Mouse (Mus musculus) cerebellum, postnatal 36 days (tissue): ENCODE measurements around the gene Tk1.
A peak's percentile ranks its signal among the peaks of the same experiment; 100 is the strongest.
"Not testable (repeated sequence)": the region's sequence is repeated elsewhere in the genome, so short reads cannot be mapped to it uniquely, and the experiment has no call there.

Experiments
- DNase-seq, 2 experiments: peaks; one replicate each; pipeline ENCODE4 v3.0.0; 2021 to 2022; ENCODE audit warnings: mixed read lengths in 2 of 2

Gene Tk1

GRCm38 (mm10) chr11:117846640-117847039, 20.7 kb upstream of the Tk1 start:
- no peak for DNase-seq

GRCm38 (mm10) chr11:117845651-117846050, 19.8 kb upstream of the Tk1 start:
- DNase-seq = no peak

GRCm38 (mm10) chr11:117844997-117845396, 19.1 kb upstream of the Tk1 start:
- no peak for DNase-seq

GRCm38 (mm10) chr11:117843434-117843833, 17.5 kb upstream of the Tk1 start:
- DNase-seq = no peak

DNA sequence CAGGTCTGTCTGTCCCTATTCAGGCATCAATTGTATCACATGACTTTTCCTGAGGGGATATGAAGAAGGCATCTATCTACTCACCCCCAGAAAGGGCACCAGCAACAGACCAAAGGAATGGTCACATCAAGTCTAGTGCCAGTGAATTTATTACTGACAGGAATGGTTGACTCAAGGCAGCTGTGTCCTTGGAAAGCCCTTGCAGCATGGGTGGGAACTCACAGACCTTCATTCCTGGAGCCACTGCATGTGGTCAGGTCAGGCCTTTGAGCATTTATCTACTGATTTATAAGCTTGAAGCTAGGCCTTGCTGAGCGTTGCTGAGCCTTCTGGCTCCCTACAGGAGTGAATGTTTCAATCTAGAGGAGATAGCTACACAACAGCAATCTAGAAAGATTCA, 15.0 kb upstream of the Tk1 start:
- no peak for DNase-seq

GRCm38 (mm10) chr11:117839021-117839420, 13.1 kb upstream of the Tk1 start:
- DNase-seq = no peak

DNA sequence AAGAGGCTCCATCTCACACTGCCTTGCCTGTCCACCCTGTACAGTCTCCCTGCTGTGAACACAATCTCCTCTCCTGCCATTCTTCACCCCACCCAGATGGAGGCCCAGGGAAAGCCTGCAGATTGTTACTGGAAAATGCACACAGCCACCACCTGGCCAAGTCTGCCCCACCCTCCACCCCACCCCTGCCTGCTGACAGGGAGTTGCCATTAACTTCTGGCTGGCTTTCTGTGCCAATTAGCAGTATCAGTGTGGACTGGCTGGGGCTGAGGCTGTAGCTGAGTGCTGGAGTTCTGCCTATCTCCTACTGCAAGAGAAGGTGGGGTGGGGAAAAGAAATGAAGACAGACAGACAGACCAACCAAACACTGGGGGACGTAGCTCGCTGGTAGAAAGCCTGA, 12.7 kb upstream of the Tk1 start:
- DNase-seq = no peak

DNA sequence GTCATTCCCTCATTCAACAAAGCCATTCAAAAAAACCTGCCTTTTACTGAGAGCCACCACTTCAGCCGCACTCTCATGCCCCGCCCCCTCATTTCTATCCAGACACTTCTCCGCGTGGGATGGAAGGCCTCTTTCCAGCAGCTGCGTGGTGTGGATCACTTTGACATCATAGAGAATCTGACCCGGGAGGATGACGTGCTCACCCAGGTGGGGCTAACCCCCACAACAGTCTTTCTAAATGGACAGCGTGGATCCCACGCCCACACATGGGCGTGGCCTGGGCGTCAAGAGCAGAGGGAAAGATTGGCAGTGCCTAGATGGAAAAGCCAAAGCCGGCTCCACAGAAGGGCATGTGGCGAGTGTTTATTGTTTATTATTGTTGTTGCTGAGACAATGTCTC, 10.4 kb upstream of the Tk1 start:
- no peak for DNase-seq

- no peak for DNase-seq
Observed at GRCm38 (mm10) chr11:117834086-117834485, 8.2 kb upstream of the Tk1 start.

DNA sequence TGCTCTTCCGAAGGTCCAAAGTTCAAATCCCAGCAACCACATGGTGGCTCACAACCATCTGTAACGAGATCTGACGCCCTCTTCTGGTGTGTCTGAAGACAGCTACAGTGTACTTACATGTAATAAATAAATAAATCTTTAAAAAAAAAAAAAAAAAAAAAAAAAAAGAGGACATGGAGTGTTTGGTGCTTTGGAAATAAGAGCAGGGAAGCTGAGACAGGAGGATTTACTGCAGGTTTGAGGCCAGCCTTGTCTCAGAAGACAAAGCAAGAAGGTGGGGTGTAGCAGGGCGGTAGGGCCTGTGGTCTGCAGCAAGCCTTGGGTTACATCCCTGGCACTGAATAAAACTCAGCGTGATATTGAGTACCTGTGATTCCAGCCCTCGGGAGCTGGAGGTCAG, 7.6 kb upstream of the Tk1 start:
- not testable (repeated sequence) for DNase-seq

DNA sequence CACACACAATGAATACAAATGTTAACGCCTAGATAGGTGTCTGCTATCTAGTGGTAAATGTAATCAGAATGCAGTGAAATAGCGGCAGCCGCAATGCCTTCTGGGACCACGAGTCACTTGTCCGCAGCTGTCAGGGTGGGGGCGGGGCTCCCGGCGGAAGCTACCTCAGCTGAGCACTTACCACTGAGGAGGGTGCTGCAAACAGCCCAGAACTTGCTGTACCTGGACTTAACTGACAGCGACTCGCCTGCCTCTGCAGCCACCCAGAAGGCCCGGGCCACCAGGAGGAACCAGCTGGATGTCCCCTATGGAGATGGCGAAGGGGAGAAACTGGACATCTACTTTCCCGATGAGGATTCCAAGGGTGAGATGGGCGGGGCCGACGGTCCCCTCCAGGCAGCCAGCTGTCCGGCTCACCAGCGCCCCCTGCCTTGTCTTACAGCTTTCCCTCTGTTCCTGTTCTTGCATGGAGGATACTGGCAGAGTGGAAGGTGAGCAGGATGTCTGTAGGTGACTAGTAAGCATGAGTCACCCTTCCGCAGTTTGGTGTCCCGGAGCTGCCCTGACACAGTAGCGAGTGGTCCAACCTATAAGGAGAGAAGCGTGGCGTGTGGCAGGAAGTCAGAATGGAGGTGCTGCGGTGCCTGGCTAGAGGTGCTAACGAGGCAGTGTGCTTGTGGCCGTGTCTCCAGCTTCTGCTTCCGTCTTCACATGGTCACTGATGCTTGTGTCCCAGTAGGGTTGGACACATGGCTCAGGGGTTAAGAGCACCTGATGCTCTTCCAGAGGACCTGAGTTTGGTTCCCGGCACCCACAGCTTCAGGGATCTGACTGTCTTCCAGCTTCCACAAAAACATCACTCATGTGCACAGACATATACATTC, 6.4 kb upstream of the Tk1 start:
- DNase-seq = peak; percentile 40 to 61

DNA sequence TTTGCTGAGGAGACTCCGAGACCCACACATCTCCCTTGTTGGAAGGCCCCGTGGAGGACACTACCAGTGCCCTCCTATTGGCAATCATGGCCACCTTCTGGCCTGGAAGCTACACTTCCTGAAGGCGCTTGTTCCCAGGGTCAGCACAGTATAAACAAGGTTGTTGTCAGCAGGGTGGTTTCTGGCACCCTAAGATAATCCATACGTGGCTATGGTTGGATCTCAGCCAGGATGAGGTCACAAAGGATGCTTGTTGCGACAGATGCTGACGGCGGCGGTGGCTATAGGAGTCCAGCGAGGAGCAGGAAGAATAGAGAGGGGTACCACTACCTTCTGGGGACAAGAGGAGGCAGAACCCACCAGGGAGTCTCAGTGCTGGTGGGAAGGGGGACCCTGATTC, 4.5 kb upstream of the Tk1 start:
- DNase-seq = no peak

- DNase-seq = no peak
Observed at GRCm38 (mm10) chr11:117829671-117830215, 3.9 kb upstream of the Tk1 start.

- DNase-seq = no peak
Observed at GRCm38 (mm10) chr11:117828888-117829604, 3.2 kb upstream of the Tk1 start.

DNA sequence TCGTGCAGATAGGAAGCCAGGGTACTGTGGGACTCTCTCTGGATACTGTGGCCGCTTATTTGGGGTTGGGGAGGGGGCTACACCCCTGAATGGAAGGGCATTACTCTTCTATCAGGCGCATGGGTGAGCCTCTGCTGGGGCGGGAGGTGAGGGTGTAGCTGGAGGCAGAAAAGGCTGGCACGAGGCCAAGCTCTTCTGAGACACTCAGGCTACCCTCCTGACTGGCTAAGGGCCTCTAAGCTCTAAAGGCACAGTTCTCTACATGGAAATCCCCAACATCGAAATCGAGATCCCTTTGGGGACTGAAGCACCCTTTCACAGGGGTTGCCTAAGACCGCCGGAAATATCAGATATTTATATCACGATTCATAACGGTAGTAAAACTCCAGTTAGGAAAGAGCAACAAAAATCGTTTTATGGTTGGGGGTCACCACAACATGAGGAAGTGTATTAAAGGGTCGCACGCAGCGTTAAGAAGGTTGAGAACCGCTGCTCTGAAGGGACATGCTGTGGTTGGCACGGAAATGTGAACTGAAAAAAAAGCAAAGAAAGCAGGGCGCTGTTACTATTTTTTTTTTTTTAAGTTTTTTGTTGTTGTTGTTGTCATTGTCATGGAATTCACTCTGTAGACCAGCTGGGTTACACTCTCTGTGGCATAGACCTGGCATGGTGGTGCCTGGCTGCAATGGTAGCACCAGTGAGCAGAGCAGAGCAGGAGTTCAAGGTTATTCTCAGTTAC, 2.4 kb upstream of the Tk1 start:
- no peak for DNase-seq

GRCm38 (mm10) chr11:117827386-117827785, 1.5 kb upstream of the Tk1 start:
- no peak for DNase-seq

- no peak for DNase-seq
Observed at GRCm38 (mm10) chr11:117826916-117827315, 1.0 kb upstream of the Tk1 start.

DNA sequence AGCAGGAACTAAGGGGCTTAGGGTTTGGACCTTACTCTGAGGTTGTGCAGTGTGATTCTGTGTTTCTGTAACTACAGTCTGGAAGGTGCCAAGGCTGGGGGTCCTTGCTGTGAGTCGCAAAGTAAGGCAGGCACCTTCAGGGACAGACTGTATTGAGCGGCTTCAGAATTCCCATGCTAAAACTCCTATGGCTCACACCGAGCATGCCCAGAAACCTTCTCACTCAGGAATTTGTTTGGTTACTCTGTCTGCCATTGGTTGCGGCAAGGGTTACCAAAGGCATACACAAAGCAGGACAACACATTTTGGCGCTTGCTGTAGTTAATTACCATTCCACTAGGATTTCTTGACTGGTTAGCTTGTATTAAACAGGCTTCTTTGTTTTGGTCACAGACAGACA, 272 bp upstream of the Tk1 start:
- DNase-seq = no peak

DNA sequence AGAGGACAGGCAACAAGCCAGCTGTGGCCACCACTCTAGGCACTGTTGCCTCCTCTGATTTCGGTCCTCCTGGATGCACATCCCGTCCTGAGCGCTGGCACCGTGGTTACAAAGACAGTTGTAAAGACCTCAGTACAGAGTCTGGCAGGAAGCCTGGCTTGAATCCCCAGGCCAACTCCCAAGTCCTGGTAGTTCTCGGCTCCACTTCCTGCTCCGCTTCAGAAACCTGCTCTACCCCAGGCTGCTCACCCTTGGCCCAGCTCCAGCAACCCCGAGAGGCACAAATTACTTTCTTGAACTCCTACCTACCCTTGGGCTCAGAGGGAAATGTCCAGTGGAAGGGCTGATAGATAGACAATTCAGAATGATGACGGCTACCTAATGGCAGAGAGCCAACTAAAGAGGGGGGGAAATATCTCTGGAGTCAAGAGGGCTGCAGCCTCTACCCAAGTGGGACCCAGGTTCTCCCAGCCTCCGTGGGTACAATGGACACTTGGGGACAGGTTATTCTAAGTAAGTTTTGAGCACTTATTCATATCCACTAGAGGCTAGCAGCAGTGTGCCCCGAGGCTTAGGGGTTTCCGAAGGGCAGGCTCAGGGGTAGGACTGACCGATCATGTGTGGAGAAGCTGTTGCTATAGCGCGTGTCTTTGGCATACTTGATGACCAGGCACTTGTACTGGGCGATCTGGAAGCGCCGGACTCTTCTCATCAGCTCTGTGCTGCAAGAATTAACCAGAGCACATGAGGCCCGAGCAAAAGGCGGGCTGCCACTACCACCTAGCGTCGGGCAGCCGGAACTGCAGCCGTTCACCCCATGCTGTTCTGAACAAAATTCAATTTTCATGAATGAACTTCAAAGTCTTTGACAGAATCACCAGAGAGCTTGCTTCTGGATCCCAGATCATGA, 1.6 kb downstream of the Tk1 start:
- DNase-seq = peak; percentile 77 to 79

- DNase-seq = no peak
Observed at GRCm38 (mm10) chr11:117823411-117823810, 2.5 kb downstream of the Tk1 start.

DNA sequence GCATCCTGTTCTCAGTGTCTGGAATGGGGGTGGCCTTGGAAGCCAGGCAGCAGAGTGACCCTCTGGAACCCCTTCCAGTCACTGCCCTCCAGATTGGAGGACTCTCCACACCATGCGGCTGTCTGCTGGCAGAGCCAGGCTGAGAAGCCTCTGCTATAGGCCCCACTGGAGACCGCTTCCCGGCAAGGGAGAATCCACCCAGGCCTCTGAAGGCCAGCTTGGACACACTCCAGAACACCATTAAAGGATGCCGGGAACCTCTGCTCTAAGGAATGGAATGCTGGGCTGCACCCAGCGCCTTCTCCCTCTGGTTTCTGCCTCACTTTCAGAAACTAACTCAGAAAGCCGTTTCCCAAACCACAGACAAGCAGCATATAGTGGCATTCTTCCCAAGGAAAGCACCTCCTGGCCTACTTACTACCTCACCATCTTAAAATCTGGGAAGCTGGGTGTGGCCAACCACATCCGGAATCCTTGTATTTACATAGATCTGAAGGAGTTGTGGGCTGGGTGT, 3.1 kb downstream of the Tk1 start:
- DNase-seq = no peak

DNA sequence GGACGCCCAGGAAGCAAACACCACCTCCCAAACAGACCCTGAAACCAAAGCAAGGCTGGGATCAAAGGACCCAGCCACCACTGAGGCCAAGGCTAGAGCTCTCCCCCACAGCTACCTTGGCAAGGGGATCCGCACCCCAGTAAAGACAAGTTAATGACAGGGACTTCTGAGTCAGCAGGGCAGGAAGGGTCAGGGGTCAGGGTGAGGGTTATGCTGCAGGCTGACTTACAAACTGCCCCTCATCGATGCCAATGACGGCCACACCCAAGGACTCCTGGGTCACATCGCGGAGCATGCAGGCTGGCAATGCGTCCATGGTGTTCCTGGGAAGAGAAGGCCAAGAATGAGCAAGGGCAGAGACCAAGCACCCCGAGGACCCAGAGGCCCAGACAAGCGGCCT, 4.0 kb downstream of the Tk1 start:
- DNase-seq = no peak
